Mouse (Mus musculus): ENCODE measurements at regions not wholly inside any gene's neighbourhood (a gene's known extent, or its start where the extent isn't known, plus 50 kb on each side); places are given as distances from the start of the nearest gene placed in this dataset.
"Not testable (repeated sequence)": the region's sequence is repeated elsewhere in the genome, so short reads cannot be mapped to it uniquely, and the experiment has no call there.

GRCm38 (mm10) chr19:3158149-3158548 is 124.6 kb upstream of the Mrpl21 start:
- not testable (repeated sequence) for DNase-seq

DNA sequence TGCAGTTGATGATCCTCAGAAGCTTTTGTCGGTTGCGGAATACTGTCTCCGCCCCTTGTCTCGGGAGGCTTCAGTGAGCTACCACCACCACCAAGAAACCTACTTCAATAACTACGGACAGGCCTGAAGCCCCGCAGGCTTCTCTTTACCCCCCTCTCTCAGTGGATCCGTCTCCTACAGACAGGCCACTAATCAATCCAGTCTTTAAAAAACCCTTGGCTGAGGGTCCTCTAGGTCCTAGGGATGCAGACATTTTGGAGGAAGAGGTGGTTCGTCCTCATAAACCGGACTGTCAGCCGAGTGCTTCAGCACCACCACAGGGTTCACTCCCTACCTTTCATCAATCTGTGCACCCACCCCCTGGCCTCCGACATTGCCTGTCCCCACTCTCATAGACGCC is 123.4 kb upstream of the Mrpl21 start:
- no peak for DNase-seq

- DNase-seq: no peak
Measured at GRCm38 (mm10) chr19:3167683-3168082, 115.0 kb upstream of the Mrpl21 start.

DNA sequence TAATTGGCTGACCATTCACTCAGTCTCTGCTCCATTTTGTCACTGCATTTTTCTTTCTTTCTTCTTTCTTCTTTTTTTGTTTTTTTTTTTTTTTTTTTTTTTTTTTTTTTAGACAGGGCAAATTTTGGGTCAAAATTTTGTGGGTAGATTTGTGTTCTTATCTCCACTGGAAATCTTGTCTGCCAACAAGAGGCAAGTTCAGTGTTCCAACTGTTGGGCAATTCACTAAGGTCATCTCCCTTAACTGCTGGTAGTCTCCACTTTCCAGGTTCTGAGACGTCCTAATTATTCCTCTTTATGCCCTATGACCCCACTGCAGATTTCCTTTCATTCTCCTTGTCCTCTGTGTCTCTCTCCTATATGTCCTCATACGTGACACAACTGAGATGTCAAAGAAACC is 100.1 kb upstream of the Mrpl21 start:
- no peak for DNase-seq

DNA sequence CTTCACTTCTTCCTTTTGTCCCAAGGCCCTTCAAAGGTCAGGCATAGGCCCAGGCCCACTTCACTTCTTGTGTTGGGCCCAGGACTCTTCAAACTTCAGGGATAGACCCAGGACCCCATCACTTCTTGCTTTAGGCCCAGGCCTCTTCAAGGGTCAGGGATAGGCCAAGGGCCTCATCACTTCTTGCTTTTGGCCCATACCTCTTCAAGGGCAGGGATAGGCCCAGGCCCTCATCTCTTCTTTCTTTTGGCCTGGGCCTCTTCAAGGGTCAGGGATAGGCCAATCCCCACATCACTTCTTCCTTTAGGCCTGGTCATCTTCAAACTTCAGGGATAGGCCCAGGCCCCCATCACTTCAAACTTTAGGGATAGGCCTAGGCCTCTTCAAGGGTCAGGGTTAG is 90.1 kb upstream of the Mrpl21 start:
- DNase-seq: no peak

GRCm38 (mm10) chr19:3204504-3204903 is 78.2 kb upstream of the Mrpl21 start:
- DNase-seq: not testable (repeated sequence)

DNA sequence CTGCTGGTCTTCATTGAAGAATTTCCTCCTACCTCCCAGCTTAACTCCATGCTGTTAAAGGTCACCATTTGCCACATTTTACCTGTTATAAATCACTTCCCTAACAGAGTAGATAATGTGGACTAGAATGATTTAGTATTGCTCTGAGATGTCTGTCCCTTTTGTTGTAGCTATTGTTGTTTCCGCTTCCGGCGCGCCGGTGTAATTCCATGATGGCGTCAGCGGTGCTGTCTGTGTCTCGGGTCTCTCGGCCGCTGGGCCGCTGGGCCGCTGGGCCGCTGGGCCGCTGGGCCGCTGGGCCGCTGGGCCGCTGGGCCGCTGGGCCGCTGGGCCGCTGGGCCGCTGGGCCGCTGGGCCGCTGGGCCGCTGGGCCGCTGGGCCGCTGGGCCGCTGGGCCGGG is 77.3 kb upstream of the Mrpl21 start:
- DNase-seq: not testable (repeated sequence)

DNA sequence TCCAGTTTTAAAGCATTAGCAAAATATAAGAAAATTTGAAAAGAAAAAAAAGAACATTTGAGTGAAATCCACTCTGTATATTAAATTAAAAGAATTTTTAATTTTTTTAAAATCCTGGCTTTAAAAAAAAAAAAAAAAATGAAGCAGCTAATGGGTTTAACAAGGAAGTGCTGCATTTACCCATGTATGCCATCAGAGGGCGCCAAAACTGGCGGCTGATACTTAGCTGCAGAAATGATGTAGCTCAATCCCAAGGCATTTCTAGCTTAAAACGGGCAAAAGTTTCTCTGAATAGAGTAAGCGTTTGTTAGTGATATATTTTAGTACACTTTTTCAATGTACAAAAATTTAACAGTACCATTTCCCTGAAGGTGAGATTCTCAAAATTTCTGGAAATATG is 74.4 kb upstream of the Mrpl21 start:
- peak; percentile 41 for DNase-seq
